ENCODE assay signal across 10 mouse cellular contexts in the genomic region with DNA sequence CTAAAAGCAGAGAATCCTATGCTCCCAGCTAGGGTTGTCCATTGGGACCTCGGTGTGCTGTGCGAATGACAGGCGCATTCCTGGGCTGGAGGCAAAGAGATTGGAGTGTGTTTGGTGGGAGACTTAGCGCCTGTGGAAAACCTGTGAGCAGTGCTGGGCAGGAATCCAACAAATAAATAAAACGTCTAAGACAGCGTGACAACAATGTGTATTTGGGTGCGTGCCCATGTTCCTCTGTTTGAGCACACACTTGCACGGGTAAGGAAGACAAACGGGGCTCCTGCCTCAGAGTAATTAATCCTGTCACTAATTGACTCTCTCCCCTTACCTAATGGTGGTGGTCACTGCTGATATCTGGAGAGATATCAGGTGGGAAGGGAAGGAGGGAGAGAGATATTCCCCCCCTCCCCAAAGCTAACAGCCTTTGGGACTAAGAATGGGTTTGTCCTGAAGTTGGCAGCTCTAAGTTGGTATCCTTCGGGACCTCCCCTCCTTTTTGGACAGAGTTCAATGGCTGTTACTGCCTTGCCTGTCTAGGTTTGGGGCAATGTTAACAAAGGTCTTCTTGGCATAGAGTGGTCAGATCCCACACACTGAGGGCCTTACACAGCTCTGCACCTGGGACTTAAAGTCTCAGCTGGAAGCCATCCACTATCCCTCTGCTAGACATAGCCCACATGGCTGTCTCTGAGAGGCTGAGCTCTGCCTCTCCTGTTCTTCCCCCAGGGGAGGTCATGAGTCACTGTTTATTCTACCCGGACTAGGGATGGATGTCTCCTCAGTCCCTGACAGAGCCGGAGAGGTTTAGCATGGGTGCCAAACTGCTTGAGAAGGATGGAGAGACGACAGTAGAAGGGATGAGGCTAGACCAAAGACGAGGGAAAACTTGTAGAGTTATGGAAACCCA. TPM values are rescaled to one million over a fixed set of nuclear protein-coding genes. Genes with fewer than 3 reads are reported as not detected.
DNase-seq lines count a peak whose midpoint lies in the region; ATAC-seq and TF ChIP-seq lines count a peak whose summit lies in the region.
"Had no signal": no experiment of that assay in that cellular context is flagged by ENCODE, and none has a peak within 500 bp of the region (broad histone marks: within the 10 kb centered on the region; RNA-seq: fewer than 3 reads in every experiment).

No protein-coding gene starts in this region.

- TF ChIP-seq CTCF in left cerebral cortex, adult 2 months (IDR thresholded peaks at IDR 0.05) = no peak

- peaks cover 92% of the 10 kb centered on the region for H3K27me3 ChIP-seq in embryonic facial prominence, embryonic 14.5 days (replicated peaks; ENCODE audit: control insufficient read depth, insufficient read depth, low read length)
- peaks cover 99% of the 10 kb centered on the region for H3K27me3 ChIP-seq in neural tube, embryonic 13.5 days

- ATAC-seq in embryonic facial prominence, embryonic 14.5 days (ENCODE audit: low read depth) = peak; percentile 34; the same call in 1 of the 2 replicates
- no peak for ATAC-seq in neural tube, embryonic 13.5 days (ENCODE audit: low read depth)
- no peak for ATAC-seq in megakaryocyte, adult 5-6 weeks (ENCODE audit: poor library complexity, severe bottlenecking)
- ATAC-seq: inflammation-experienced regulatory T-cells, adult 6 months; liver, embryonic 12.5 days had no signal

- no peak overlapping the region for H3K9ac ChIP-seq in embryonic facial prominence, embryonic 14.5 days (ENCODE audit: low read depth, low read length)
- H3K9ac ChIP-seq in neural tube, embryonic 13.5 days = peak overlapping the region; percentile 89
- H3K9ac ChIP-seq: liver, embryonic 12.5 days had no signal

- H3K27ac ChIP-seq in left cerebral cortex, adult 2 months = no peak overlapping the region
- H3K27ac ChIP-seq in embryonic facial prominence, embryonic 14.5 days (replicated peaks; ENCODE audit: low read depth, low read length) = no peak overlapping the region
- H3K27ac ChIP-seq in neural tube, embryonic 13.5 days (replicated peaks) = peak overlapping the region; percentile 91
- H3K27ac ChIP-seq: liver, embryonic 12.5 days had no signal

- H3K4me2 ChIP-seq in embryonic facial prominence, embryonic 14.5 days (ENCODE audit: low read depth, low read length) = no peak overlapping the region
- H3K4me2 ChIP-seq in neural tube, embryonic 13.5 days = peak overlapping the region; percentile 66
- H3K4me2 ChIP-seq: liver, embryonic 12.5 days had no signal

- peaks cover 8% of the 10 kb centered on the region for H3K4me1 ChIP-seq in embryonic facial prominence, embryonic 14.5 days (ENCODE audit: control insufficient read depth, insufficient read depth, low read length)
- H3K4me1 ChIP-seq in neural tube, embryonic 13.5 days (replicated peaks) = peaks cover 70% of the 10 kb centered on the region

- H3K9me3 ChIP-seq in embryonic facial prominence, embryonic 14.5 days (ENCODE audit: control insufficient read depth, low read length) = no peaks in the 10 kb centered on the region
- H3K9me3 ChIP-seq in neural tube, embryonic 13.5 days = no peaks in the 10 kb centered on the region
- H3K9me3 ChIP-seq: liver, embryonic 12.5 days had no signal

- no peaks in the 10 kb centered on the region for H3K36me3 ChIP-seq in embryonic facial prominence, embryonic 14.5 days (ENCODE audit: control insufficient read depth, insufficient read depth, low read length)
- H3K36me3 ChIP-seq in neural tube, embryonic 13.5 days = no peaks in the 10 kb centered on the region
- H3K36me3 ChIP-seq: liver, embryonic 12.5 days had no signal

- intact Hi-C loops in left cerebral cortex, postnatal 4 days (cut with DNase I) = loop anchor here (10.0 kb wide), 2 partner anchors 115 to 265 kb away; no protein-coding TSS in a partner anchor
- intact Hi-C loops in left cerebral cortex, adult 2 months (cut with DNase I) = loop anchor here (5.0 kb wide), 1 partner anchor 1357 kb away; a partner anchor contains a TSS
- intact Hi-C loops in left cerebral cortex, postnatal 25 days (cut with DNase I) = no loop called here

- 7% methylated on average over 14 of the region's 14 CpGs for WGBS in embryonic facial prominence, embryonic 14.5 days
- WGBS in neural tube, embryonic 13.5 days = 7% methylated on average over 14 of the region's 14 CpGs

- DNase-seq in left cerebral cortex, postnatal 4 days = peak; percentile 66
- no peak for DNase-seq in left cerebral cortex, adult 2 months (ENCODE audit: extremely low spot score in 1 of 2, low spot score in 2 of 2)
- peak; percentile 81 for DNase-seq in embryonic facial prominence, embryonic 14.5 days (ENCODE audit: low spot score)
- peak; percentile 52 to 54 for DNase-seq in kidney, postnatal 36 days
- DNase-seq in left cerebral cortex, postnatal 25 days (ENCODE audit: low spot score in 2 of 2) = no peak

- no peak overlapping the region for H3K4me3 ChIP-seq in left cerebral cortex, adult 2 months
- H3K4me3 ChIP-seq in embryonic facial prominence, embryonic 14.5 days (ENCODE audit: low read depth, low read length) = no peak overlapping the region
- H3K4me3 ChIP-seq in neural tube, embryonic 13.5 days = peak overlapping the region; percentile 56
- H3K4me3 ChIP-seq: liver, embryonic 12.5 days had no signal

RNA-seq across cellular contexts. Expression of a gene that starts 4.7 kb away (rescaled TPM):
- total RNA-seq in left cerebral cortex, postnatal 4 days (2021) = 1 to 10 TPM; 1.5 to 1.6 TPM
- under 1 TPM in 1 of 2 experiments, not detected in 1; 0.09 TPM for total RNA-seq in left cerebral cortex, adult 2 months (2021)
- 0.07 and 0.11 TPM in 2 replicates for polyA plus RNA-seq in embryonic facial prominence, embryonic 14.5 days (2014; fragmentation: Nextera tagmentation; extraction: Ambion mirVana)
- 50.0 and 58.8 TPM in 2 replicates for polyA plus RNA-seq in neural tube, embryonic 13.5 days (2015; fragmentation: Nextera tagmentation; extraction: Ambion mirVana)
- total RNA-seq in megakaryocyte, adult 5-6 weeks (2015) = 0.31 and 0.73 TPM in 2 replicates
- 0.53 TPM in 1 of 2 replicates, not detected in the other for total RNA-seq in megakaryocyte, adult 5-6 weeks (2017)
- total RNA-seq in left cerebral cortex, postnatal 25 days (2021) = under 1 TPM in 1 of 2 experiments, not detected in 1; 0.18 TPM
- total RNA-seq: gastrocnemius, adult 18-20 months had no signal
- polyA plus RNA-seq: inflammation-experienced regulatory T-cells, adult 6 months; liver, embryonic 12.5 days had no signal

RNA-seq across cellular contexts. Expression of a gene that starts 16.7 kb away (rescaled TPM):
- total RNA-seq in left cerebral cortex, postnatal 4 days (2021) = 10 to 100 TPM; 28.1 to 29.7 TPM
- total RNA-seq in left cerebral cortex, adult 2 months (2021) = 10 to 100 TPM; 21.4 to 23.2 TPM
- 39.9 and 40.3 TPM in 2 replicates for polyA plus RNA-seq in embryonic facial prominence, embryonic 14.5 days (2014; fragmentation: Nextera tagmentation; extraction: Ambion mirVana)
- 50.0 and 51.7 TPM in 2 replicates for polyA plus RNA-seq in neural tube, embryonic 13.5 days (2015; fragmentation: Nextera tagmentation; extraction: Ambion mirVana)
- total RNA-seq in megakaryocyte, adult 5-6 weeks (2015) = 24.1 and 33.3 TPM in 2 replicates
- 38.2 and 48.5 TPM in 2 replicates for total RNA-seq in megakaryocyte, adult 5-6 weeks (2017)
- 10 to 100 TPM; 17.7 to 22.5 TPM for total RNA-seq in left cerebral cortex, postnatal 25 days (2021)

Comparison
In these comparisons a context has a peak if more than half of its experiments do, and no peak if none do; other contexts are left out.
1. DNase-seq: peak in left cerebral cortex, postnatal 4 days (single experiment), embryonic facial prominence, embryonic 14.5 days (single experiment) and kidney, postnatal 36 days (2 of 2); none in left cerebral cortex, adult 2 months (0 of 2) and left cerebral cortex, postnatal 25 days (0 of 2).